Mouse (Mus musculus) NIH3T3 (cell line): ENCODE results near the gene Smim24.

Experiments
- DNase-seq: peaks from one replicate; pipeline ENCODE4 v3.0.0-alpha.2; 2012; ENCODE audit warnings: low read depth

The Smim24 gene

DNA sequence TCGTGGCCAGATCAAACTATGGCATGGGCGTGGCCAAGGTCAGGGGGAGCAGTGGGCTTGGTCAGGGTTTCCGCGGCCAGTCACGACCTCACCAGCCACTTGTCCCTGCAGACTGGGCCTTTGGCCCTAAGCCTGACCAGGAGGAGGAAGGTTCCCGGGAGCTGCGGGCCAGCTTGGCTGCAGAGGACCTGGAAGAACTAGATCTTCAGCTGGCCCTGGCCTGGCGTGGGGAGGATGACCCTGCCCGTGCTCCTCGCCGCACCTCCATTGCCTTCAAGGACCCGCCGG is 2.2 kb upstream of the Smim24 start:
- DNase-seq = no peak

DNA sequence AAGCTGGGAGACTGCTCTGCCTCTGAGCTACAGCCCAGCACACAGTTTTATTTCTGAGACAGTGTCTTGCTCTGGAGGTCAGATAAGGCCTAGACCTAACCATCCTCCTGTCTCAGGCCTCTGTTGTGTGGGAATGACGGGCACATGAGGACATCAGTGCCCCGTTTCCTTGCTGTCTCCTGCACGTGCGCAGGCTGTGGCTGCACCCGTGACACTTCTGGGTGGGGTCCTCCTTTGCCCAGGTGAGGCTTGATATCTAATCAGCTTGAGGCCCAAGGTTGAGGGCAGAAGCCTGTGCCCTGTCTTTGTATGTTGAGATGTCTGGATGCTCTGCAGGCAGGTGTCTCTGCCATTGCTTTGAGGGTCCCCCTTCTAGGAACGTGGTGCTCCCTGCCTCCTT is 581 bp upstream of the Smim24 start:
- DNase-seq = no peak

DNA sequence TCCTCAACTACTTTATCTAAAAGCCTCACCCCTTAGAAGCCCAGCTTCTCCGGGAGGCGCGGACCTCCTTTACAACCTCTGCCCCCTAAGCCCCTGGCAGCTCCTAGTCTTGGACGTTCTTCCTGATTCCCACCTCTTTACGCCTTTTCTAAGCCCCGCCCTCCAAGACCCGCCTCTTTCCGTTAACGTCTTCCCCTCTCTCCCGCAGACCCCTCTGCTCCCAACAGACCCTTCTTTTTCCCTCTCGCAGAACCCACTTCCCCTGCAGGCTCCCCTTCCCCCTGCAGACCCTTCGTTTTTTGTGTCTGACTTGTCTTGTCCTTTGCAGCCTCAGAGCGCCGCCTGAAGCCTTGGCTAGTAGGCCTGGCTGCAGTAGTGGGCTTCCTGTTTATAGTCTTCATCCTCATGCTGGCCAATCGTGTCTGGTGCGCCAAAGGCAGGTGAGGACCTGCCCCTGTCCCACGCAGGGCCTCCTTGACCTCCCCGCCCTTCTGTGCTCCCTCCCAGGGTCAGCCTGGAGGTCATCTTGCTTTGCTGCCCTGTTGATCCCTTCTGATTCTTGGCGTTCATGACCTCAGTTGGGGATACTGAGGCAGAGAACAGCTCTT is 709 bp downstream of the Smim24 start:
- DNase-seq = no peak

DNA sequence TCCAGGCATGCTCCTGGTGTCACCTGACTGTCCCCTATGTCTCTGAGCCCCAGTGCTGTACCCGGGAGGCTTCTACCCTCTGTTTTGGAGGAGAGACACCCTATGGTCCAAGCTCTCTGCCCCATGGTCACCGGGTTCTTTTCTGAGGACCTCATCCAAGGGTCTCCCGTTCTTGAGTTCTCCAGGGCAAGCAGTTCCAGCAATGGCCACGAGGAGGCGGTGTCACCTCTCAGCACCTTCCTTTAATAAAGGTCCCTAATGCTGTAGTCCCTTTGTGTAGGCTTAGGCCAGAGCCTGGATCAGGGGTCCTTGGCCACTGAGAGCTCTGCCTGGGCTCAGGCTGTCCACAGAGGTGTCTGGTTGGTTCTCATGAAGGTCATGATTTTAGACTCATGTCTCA is 2.3 kb downstream of the Smim24 start:
- peak; percentile 82 for DNase-seq

DNA sequence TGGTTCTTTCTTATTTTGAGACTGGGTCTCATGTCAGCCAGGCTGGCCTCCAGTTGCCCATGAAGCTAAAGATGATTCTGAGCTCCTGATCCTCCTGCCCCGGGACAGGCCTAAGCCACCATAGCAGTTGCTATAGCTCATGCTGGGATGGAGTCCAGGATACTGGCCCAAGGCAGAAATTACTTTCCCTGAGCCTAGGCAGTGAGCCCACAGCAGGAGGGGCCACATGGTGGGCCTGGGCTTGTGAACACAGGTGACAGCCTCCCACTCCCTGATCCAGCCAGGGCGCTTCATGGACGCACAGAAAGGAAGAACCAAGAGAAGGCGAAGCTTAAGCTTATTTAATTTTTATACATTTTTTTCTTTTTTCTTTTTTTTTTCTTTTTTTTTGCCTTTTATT is 3.0 kb downstream of the Smim24 start:
- no peak for DNase-seq

DNA sequence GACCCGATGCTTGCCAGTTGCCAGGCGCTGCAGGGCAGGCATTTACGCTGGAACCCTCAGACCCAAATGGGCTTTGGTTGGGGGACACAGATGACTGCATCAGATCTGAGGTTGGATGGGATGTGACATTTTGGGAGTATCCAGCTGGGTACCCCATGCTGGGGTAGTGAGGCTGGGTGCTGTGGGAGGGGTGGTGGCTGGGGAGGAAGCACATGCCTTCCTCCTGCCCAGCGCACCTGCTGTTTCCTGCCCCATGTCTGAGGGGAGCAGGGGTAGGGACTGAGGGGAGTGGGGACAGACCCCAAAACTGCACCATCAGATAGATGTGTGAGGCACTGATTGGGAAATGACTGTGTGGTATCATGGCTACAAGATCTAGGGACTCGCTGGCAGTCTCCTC is 3.9 kb downstream of the Smim24 start:
- no peak for DNase-seq

DNA sequence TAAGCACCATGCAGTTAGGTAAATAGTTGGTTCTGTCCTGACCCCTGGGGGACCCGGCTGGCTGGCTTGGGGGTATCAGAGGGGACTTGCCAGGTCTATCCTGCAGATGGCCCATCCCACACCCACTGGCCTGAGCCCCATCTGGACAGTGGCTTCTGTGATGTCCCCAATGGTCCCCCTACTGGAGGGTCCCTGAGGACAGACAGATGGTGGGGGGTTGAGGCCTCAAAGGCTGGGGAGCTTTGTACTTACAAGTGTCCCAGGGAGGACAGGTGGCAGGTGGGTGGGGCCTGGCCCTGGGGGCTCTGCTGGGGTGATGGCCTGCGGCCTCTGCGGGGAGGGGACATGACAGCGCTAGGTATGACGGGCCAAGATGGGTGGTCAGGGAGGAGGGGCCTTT is 6.4 kb downstream of the Smim24 start:
- DNase-seq = no peak

DNA sequence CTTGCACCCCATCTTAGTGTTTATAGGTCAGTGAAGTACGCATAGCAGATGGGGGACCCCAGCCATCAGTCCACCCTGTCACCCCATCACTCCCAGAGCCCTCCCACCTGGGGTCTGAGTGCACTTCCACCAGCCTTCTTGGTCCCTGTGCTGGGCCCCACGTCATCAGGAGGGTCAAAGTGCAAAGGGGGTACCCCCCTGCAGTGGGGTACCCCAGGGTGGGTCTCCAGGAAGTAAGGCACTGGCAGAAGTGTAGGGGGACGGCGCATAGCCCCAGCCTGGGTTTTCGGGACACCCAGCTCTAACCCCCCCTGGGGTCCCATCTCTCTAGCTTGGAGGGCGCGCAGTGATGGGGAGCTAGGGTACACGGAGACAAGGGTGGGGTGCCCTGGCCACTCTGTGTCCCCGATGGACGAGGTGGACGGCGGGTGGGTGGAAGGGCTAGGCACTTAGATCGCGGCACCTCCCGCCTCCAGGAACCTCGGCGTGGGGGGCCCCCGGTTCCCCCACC is 7.0 kb downstream of the Smim24 start:
- no peak for DNase-seq

DNA sequence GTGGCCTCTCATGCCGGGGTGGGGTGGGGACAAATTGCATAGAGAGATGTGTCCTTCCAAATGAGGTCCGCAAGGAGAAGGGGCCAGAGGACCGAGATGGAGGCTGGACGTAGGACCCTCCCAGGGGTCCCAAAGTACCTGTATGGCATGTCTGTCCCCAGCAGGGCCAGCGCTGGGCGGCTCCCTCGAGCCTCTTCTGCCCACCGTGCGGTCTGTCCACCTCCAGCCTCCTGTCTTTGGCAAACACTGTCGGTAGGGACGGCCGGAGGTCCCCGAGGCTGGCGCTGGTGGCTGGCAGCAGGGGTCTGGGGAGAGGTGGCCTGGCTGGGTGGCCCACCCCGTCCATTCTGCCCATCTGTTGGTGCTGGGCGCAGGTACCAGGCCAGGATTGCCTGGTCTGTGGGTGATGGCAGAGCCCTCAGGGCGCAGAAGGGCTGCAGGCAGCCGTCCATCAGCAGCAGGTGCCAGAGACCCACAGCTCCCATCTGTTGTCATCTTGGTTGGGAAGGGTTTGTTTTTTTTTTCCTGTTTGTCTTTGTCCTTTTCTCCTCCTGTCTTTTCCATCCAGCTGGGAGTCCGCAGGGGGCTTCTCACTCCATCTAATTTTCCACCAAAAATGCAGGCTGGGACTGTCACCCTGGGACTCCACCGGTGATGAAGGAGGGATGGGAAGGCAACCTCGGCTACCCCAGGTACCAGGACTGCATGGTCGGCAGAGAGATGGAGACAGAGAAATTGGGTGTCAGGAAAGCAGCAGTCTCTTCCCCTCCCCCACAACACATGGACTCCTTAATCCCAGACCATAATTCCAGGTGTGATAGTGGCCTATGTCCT is 7.7 kb downstream of the Smim24 start:
- no peak for DNase-seq

DNA sequence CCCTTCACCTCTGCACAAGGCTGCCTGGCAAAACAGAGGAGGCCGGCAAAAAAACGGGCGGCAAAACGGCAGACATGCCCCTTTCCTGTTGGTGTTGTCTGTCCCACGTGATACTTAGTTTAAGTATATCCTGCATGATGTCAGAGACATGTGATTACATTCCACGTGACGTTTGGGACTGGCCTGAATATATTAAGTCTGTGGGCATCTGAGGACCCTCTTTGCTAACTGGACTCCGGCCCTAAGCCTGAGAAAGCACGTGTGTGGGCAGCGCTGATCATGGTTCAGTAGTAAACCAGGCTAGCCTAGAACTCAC is 8.3 kb downstream of the Smim24 start:
- no peak for DNase-seq

DNA sequence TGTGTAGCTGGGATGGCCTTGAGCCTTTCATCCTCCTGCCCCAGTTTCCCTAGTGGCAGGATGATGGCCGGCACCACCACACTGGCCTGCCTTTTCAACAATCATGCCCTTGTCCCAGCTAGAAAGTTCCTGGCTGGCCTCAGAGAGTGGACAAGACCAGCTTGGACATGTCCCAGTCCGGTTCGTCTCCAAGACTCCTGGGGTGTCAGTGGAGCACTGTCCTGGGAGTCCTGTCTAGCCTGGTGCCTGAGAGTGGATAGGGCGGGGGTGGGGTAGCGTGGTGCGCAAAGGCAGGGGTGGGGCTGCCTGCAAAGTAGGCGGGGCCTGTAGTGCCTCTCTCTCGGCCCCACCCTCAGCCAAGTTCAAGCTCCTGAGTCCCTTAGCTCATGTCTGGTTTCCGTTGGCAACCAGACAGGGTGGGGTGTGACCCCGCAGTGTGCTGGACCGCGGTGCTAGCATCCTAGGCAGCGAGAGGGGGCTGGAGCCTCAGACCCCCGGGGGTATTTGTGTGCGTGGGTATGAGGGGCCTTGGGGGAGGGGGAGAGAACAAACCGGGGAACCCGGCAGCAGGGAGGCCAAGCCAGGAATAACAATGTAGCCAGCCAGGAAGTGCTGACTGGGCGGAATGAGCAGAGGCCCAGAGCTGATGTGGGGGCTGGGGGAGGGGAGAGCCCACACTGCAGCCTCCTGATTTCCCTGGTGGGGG is 8.8 kb downstream of the Smim24 start:
- DNase-seq = peak; percentile 74

DNA sequence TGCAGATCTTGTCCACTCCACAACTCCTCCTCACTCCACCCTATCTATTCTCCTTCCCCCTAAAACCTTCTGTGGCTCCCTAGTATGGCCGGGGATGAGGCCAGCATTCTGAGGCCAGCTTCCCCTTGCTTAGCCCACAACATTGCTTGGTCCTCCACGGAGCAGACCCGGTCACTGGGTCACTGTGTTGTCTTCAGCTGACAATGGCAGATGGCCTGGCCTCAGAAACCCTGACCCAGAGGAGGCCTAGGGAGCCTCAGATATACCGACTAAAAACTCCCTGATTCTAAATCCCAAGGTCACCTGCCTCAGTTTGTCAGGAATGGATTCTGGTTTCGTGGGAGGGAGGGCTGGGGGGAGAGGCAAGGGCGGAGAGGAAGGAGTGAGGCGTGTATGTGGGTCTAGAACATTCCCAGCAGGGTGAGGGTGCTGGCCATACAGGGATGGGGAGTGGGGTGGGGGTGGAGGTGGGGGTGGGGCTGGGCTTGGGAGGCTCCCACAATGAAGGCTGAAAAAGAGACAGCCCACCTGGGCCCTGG is 9.4 kb downstream of the Smim24 start:
- DNase-seq = no peak

DNA sequence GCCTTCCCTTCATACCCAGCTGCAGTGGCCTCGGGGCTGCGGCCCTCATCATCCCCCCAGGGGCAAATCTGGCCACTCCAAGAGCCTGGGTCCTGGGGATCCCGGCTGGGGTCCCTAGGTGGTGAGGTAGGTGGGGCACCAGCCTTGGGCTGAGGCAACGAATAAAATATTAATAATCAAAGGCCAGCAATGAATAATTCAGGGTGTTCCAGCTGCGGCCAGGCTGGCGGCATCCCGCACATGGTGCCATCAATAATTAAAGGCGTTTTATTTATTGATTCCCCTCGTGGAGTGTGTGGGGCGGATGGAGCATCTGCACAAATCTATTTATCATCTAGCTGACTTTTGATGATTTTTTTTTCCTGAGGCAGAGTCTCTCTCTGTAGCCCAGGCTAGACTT is 10.7 kb downstream of the Smim24 start:
- no peak for DNase-seq

DNA sequence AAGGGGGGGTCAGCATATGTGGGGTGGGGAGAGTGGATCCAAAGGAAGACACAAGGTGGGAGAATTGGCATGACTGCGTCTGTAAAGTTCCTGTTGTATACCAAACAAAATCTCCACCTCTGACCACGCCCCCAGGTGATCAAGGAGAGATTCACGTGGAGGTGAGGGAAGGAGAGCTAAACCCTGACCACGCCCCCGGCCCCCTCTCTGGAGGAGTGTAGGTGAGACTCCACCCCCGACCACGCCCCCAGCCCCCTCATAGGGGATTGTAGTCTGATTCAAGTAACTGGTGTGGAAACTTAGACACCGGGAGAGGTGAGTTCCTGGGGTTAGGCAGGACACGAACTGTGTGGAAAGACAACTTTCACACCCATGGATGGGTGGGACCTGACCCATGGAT is 11.2 kb downstream of the Smim24 start:
- no peak for DNase-seq

DNA sequence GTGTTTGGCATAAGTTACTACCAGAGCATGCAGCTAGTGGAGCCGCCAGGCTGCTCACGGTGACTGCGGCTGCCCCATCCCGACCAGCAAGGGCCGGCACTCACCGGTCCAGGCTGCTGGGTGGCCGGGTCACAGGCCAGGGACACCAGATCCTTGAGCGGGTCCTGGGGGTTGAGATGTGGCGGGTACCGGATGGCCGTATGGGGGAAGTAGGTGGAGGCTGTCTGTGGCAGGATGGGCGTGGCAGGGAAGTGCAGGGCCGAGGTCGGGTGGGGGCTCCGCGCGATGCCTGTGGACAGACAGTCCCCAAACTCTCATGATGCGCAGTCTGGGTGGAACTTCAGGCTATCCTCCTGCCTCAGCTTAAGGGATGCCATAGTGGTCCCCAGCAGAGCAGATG is 11.9 kb downstream of the Smim24 start:
- no peak for DNase-seq

DNA sequence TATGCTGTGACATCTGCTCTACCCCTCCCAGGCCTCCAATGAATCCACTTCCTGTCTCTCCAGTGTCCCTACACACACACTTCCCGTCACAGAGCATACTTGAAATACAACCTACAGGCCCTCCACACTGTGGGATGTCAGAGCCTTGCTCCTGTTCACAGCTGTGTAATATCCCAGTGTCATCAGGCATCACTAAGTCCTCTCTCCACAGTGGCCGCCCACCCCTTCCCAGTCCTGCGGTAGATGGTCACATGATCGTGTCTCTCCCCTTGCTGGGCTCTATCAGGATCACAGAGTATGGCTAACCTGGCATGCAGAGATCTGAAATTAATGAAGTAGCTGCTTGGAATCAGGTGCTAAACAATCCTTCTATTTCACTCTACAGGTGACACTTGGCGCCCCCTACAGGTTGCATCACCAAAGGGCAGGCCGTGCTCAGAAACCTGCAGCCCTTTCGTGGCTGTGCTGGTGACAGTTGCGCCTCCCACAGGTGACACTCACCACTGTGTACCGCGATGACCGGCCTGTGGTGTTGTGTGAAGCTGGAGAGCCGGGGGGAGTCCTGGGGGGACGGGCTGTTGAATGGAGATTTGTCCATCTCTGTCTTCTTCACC is 12.8 kb downstream of the Smim24 start:
- peak; percentile 66 for DNase-seq

DNA sequence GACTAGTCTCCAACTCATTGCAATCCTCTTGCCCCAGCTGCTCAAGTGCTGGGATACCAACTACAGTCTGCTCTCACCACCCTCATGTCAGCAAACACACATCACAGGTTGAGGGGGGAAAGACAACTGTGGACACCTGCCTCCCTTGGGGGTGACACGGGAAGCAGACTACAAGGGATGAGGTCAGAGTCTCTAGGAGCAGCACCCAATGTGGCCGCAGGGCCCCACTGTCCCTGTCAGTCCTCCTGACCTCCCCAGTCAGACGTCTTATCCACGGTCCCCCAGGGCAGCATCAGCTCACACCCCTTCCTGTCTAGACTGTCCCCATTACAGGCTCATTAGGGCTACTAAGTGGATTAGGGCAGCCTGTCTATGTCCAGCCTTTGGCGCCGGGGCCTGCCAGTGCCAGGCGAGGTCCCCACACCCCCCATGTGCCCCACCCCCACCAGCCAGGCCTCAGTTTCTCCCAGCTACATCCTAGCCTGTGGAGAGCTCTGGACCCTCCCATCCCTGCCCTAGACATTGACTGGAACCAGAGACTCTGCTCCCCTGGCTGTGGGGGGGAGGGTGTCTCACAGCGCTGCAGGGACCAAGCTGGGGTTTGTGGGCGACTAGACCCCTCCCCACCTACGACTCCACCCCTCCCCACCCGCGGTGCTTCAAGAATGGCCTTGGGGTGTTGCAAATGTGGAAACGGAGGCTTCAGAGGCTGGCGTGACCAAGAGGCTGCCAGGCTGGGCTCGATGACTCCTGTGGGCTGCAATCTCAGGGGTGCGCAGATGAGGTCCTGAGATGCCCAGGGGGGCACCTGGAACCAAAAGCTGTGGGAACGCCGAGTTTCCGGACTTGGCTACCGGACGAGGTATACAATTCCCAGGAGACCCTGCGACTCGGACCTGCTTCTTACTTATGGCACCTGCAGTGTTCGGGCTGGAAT is 13.9 kb downstream of the Smim24 start:
- DNase-seq = no peak

DNA sequence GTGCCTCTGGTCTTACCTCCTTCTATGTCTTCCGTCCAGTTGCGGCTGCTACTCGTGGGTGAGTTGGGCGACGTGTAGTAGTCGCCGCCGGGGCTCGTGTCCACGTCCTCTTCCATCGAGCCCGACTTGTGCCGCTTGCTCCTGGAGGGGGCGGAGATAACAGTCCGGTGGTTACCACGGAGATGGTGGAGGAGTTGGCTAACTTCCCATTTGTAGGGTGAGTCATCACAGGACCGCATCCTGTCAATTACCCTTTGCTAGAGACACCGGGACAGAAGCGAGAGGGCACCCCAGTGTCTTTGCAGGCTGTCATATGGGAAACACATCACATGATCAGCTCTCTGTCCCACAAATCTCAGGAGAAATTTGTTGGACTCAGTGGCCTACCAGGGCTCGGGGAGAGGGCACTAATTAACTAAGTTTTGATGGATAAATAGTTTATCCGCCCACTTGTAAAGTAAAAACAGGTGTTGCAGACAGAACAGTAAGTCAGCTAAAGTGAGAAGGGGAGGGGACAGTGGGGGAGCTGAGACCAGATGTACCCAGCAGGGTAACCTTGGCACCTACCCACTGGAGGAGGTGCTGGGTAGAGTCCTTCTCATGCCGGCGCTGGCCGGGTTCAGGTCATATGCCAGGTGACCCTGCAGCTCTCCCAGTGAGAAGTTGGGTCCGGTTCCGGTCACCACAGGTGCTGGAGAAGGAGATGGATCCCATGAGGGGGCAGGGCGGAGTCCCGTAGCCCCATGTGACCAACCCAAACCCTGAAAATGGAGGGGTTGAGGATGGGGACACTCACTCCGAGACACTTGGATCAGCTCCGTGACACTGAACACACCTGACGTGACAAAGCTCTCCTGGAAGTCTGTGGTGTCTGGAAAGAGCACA is 14.9 kb downstream of the Smim24 start:
- peak; percentile 97 for DNase-seq

DNA sequence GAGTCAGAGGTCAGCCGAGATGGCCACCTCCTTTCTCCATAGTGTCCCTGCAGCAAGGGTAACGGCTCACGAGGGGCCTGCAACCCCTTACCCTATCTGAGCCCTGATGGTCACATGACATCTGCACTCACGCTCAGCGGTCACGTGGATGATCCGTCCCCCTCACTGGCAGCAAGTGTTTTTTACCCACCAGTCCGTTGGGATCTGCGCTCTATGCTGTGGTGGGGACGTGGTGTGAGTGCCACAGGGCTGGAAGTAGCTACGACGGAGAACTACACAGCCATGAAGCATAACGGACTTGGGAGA is 15.5 kb downstream of the Smim24 start:
- DNase-seq = no peak

DNA sequence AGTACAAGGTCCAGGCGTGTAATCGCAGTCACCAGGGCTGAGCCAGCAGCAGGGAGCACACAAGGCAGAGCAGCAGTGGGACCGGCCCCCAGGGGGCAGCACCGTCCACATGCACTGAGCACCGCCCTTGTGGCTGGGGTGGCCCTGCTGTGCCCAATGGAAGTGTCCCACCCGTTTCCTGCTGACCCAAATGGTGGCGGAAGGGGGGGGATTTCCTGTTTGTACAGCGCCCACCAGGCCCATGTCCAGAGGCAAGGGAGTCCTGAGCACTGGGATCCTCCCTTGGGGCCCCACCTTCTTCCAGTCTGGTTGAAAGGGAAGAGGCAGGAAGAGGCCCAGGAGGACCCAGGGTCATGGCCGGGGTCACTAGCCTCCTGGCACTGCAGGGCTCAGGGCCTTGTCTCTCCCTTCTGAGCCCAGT is 16.0 kb downstream of the Smim24 start:
- peak; percentile 71 for DNase-seq

DNA sequence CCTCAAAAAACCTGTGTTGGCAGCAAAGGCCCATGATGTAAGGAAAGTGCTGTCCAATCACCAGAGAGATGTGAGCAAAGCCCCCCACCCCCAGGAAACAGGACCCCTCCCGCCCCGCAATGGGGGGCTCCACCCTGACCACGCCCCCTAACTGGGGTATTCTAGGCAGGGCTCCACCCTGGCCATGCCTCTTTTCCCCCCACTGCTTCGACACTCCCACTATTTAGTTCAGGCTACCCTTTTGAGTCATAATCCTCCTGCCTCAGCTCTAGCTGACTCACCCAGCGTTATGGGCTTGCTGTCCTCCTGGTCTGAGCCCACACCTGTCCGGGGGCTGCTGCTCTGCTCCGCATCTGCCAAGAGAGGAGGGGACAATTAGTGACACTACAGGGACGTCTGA is 16.5 kb downstream of the Smim24 start:
- no peak for DNase-seq
